ENCODE assay signal across 8 mouse cellular contexts in genomic region chr10:80742180-80742978, GRCm38 (mm10). TPM values are rescaled to one million over a fixed set of nuclear protein-coding genes. Genes with fewer than 3 reads are reported as not detected.
DNase-seq lines count a peak whose midpoint lies in the region; ATAC-seq lines count a peak whose summit lies in the region.

TSS of gene Ap3d1 (minus strand) at chr10:80742264.

- ATAC-seq in megakaryocyte progenitor cell, adult 5-6 weeks (replicated peaks; ENCODE audit: poor library complexity) = peak; percentile 97

- DNase-seq in adipocyte (ENCODE audit: low spot score) = peak; percentile 100
- peak; percentile 99 for DNase-seq in embryo, embryonic 10 days (ENCODE audit: low spot score)
- DNase-seq in gastrocnemius, postnatal 10 days = peak; percentile 97
- DNase-seq in induced T-regulatory cell, adult 2 months (ENCODE audit: low read depth) = peak; percentile 100
- DNase-seq in left cerebral cortex, adult 9 months (ENCODE audit: low spot score in 2 of 2) = peak; percentile 98 to 99
- peak; percentile 93 for DNase-seq in right cerebral cortex, postnatal 14 days
- DNase-seq in urinary bladder, postnatal 36 days (ENCODE audit: low spot score in 2 of 2) = peak; percentile 97 to 98

RNA-seq across cellular contexts. Expression of gene Ap3d1, which starts in this region (rescaled TPM):
- 10 to 100 TPM; 27.7 to 37.1 TPM for total RNA-seq in gastrocnemius, postnatal 10 days (2021)
- 31.5 and 40.3 TPM in 2 replicates for total RNA-seq in megakaryocyte progenitor cell, adult 5-6 weeks (2015)
- 34.7 and 48.7 TPM in 2 replicates for total RNA-seq in megakaryocyte progenitor cell, adult 5-6 weeks (2017)

Comparison
In these comparisons a context has a peak if more than half of its experiments do, and no peak if none do; other contexts are left out.
1. Peak in every context shown above with its lines: DNase-seq and ATAC-seq.